Mouse (Mus musculus) kidney, postnatal 0 days (tissue): ENCODE measurements around the gene Cacna2d1. TPM values are rescaled to one million over a fixed set of nuclear protein-coding genes. Genes with fewer than 3 reads are reported as not detected.

Experiments
- ATAC-seq: fragments of 200-750 bp; cut with Nextera tagmentation; replicated peaks from 2 replicates; pipeline ENCODE4 v1.8.0; 2017; ENCODE audit warnings: low read depth, moderate number of reproducible peaks, moderate TSS enrichment, moderate library complexity; ENCODE audit not compliant: low FRiP score
- DNase-seq: peaks from one replicate; pipeline ENCODE4 v3.0.0-alpha.2; 2016; ENCODE audit warnings: low spot score
- H3K27ac ChIP-seq: fragments of 300-500 bp; sonication (generic); 2 replicates; pipeline ENCODE4 v1.5.1; 2014; ENCODE audit warnings: mild to moderate bottlenecking
- H3K27me3 ChIP-seq: fragments of 300-500 bp; sonication (generic); 2 replicates; pipeline ENCODE4 v1.6.1; 2014; ENCODE audit warnings: low read length, mixed read lengths; ENCODE audit not compliant: insufficient read depth
- H3K36me3 ChIP-seq: fragments of 300-500 bp; sonication (generic); 2 replicates; pipeline ENCODE4 v1.6.1; 2014; ENCODE audit warnings: low read length, mixed read lengths; ENCODE audit not compliant: insufficient read depth
- H3K4me1 ChIP-seq: fragments of 300-500 bp; sonication (generic); replicated peaks from 2 replicates; pipeline ENCODE4 v1.6.1; 2014; ENCODE audit warnings: antibody characterized with exemption, low read length, mixed read lengths; ENCODE audit not compliant: insufficient read depth
- H3K4me2 ChIP-seq: fragments of 300-500 bp; sonication (generic); 2 replicates; pipeline ENCODE4 v1.6.1; 2014; ENCODE audit warnings: mild to moderate bottlenecking, low read length, moderate library complexity, mixed read lengths
- H3K4me3 ChIP-seq: fragments of 300-500 bp; sonication (generic); replicated peaks from 2 replicates; pipeline ENCODE4 v1.5.1; 2014; ENCODE audit warnings: low read depth, low read length
- H3K9ac ChIP-seq: fragments of 300-500 bp; sonication (generic); 2 replicates; pipeline ENCODE4 v1.6.1; 2014; ENCODE audit warnings: low read depth, low read length
- H3K9me3 ChIP-seq: fragments of 300-500 bp; sonication (generic); replicated peaks from 2 replicates; pipeline ENCODE4 v1.6.1; 2016; ENCODE audit warnings: low read length, inconsistent platforms, mixed read lengths
- CTCF ChIP-seq: IDR thresholded peaks from 2 replicates; pipeline ENCODE4 v1.5.1; 2016; ENCODE audit warnings: antibody characterized with exemption, low read depth, mild to moderate bottlenecking, moderate library complexity
- WGBS: fragments of 180-500 bp; shearing (Covaris S2); extraction: QIAGEN DNeasy Blood & Tissue Kit; methylation state at CpG from one replicate; pipeline ENCODE4 v1.1.7; 2014; 5-methylcytosine and 5-hydroxymethylcytosine counted together
- polyA plus RNA-seq: library from polyadenylated mRNA; unstranded; fragments of >200 nt; fragmentation: Nextera tagmentation; extraction: Ambion mirVana; gene quantifications from 2 replicates; pipeline ENCODE4 v1.2.1, GENCODE M21; 2015

Gene Cacna2d1
- polyA plus RNA-seq, 1 experiment from 2014 or later: 9.7 TPM

DNA sequence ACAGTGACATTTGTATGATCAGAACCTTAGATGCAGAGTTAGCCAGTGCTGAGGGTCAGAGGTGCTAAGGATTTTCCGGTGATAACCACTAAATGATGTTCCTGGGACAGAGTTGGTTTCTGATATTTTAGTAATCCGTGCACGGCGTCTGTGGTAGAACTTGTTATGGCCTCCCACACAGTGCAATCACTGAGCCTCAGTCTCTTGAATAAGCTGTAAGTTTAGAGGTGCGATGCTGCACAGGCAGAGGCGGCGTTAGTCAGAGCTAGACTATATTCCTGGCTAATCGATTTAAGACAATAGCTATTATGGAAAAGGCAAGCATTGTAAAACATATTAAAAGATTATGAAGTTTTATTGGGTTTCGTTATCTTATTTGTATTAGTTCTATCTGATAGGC is 297.0 kb downstream of the Cacna2d1 start:
- Histone ChIP-seq H3K4me1 (no peaks in the 10 kb centered on the region), H3K36me3 (no peaks in the 10 kb centered on the region), H3K9ac (no peak overlapping the region), H3K4me3 (no peak overlapping the region), H3K4me2 (no peak overlapping the region), H3K9me3 (no peaks in the 10 kb centered on the region), H3K27ac (no peak overlapping the region), H3K27me3 (no peaks in the 10 kb centered on the region)
- no peak for TF ChIP-seq CTCF
- 86% methylated on average over 9 of the region's 9 CpGs for WGBS
- ATAC-seq: no peak
- no peak for DNase-seq

DNA sequence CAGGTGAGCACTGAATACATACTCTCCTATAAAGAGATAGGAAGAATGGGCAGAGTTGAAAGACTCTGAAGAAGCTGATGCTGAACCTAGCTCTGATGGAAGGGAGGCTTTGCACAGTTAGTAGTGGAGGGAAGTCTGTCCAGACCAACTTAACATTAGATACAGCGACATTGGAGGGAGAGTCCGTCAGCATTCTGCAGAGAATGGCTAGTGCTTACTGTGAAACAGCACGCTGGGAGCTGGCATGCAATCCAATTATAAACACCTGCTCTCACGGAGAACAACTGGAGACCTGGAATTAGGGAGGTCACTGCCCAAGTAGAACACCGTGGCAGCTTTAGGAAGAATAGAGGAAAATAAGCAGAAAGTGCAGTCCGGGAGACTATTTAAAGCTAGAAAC is 300.4 kb downstream of the Cacna2d1 start:
- H3K4me1 ChIP-seq: no peaks in the 10 kb centered on the region
- DNase-seq (no peak), ATAC-seq (no peak)
- H3K36me3 ChIP-seq: no peaks in the 10 kb centered on the region
- H3K4me2 ChIP-seq: no peak overlapping the region
- no peak for TF ChIP-seq CTCF
- no peaks in the 10 kb centered on the region for H3K9me3 ChIP-seq
- WGBS: 72% methylated on average over 6 of the region's 6 CpGs
- no peak overlapping the region for H3K27ac ChIP-seq
- no peak overlapping the region for H3K4me3 ChIP-seq
- no peak overlapping the region for H3K9ac ChIP-seq
- H3K27me3 ChIP-seq: no peaks in the 10 kb centered on the region

GRCm38 (mm10) chr5:16235864-16236263 is 301.4 kb downstream of the Cacna2d1 start:
- 87% methylated on average over 2 of the region's 2 CpGs for WGBS
- DNase-seq: no peak
- H3K27me3 ChIP-seq: no peaks in the 10 kb centered on the region
- H3K9ac ChIP-seq: no peak overlapping the region
- no peaks in the 10 kb centered on the region for H3K36me3 ChIP-seq
- H3K27ac ChIP-seq: no peak overlapping the region
- no peak for ATAC-seq
- no peak overlapping the region for H3K4me2 ChIP-seq
- H3K9me3 ChIP-seq: no peaks in the 10 kb centered on the region
- TF ChIP-seq CTCF: no peak
- H3K4me1 ChIP-seq: no peaks in the 10 kb centered on the region
- H3K4me3 ChIP-seq: no peak overlapping the region

DNA sequence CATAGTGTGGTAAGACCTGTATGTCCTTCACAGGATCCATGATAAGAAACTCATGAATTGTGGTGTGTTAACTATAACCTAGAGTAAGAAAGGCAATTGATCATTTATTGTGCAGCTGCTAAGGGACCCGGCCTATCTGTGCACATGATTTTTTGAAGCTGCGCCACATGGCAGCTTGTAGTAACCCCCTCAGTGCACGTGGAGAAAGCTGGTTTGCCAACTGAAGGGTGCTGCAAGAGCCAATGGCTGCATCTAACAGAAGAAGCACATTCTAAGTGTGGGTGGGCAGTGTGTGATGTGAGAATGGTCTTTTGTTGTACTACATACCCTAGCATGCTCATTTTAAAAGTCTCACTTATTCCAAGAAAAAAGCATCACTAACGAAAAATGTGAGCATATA is 302.1 kb downstream of the Cacna2d1 start:
- H3K4me1 ChIP-seq: no peaks in the 10 kb centered on the region
- H3K27ac ChIP-seq: no peak overlapping the region
- H3K27me3 ChIP-seq: no peaks in the 10 kb centered on the region
- H3K4me3 ChIP-seq: no peak overlapping the region
- H3K4me2 ChIP-seq: no peak overlapping the region
- TF ChIP-seq CTCF: no peak
- no peaks in the 10 kb centered on the region for H3K36me3 ChIP-seq
- H3K9me3 ChIP-seq: no peaks in the 10 kb centered on the region
- H3K9ac ChIP-seq: no peak overlapping the region
- WGBS: 85% methylated on average over 4 of the region's 4 CpGs
- DNase-seq (no peak), ATAC-seq (no peak)

DNA sequence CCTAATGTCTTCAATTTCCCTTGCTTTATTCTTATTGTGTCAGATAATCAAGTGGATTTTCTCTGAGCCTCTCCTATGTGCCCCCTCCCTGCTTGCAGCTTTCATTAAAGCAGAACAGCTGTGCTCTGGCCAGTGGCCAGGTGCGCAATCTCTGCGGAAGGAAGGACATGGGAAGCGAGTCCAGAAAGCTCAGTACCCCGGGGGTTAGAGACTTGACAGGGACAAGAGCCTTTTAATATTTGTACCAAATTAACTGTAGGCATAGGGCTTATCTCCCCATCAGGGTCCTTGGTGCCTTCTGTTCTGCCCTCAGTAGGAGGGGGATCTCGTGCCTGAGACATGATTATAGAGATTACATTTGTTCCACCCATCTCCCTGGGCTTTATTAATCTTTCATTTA is 303.5 kb downstream of the Cacna2d1 start:
- Histone ChIP-seq H3K9me3 (no peaks in the 10 kb centered on the region), H3K4me2 (no peak overlapping the region), H3K4me3 (no peak overlapping the region), H3K9ac (no peak overlapping the region), H3K4me1 (no peaks in the 10 kb centered on the region), H3K27me3 (no peaks in the 10 kb centered on the region), H3K27ac (no peak overlapping the region), H3K36me3 (no peaks in the 10 kb centered on the region)
- TF ChIP-seq CTCF: no peak
- 35% methylated on average over 5 of the region's 5 CpGs for WGBS
- ATAC-seq (no peak), DNase-seq (peak; percentile 48)

DNA sequence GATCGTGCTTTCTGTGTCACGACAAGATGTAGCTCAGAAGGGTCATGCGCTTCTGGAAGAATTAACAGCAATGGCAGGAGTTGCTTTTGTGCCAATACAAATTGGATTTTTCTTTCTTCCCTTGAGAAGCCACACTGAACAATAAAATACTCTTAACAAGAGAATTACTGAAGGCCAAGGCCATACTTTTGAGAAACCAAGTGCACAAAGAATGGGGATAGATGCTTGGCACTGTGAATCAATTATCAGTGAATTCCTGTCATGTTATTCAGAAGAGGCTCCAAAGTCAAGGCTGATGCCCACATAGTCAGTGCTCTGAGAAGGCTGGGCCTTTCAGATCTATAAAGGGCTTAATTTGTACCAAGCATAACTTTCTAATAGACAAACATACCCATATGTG is 305.8 kb downstream of the Cacna2d1 start:
- Histone ChIP-seq H3K27ac (no peak overlapping the region), H3K4me1 (no peaks in the 10 kb centered on the region), H3K4me3 (no peak overlapping the region), H3K9me3 (no peaks in the 10 kb centered on the region), H3K27me3 (no peaks in the 10 kb centered on the region), H3K9ac (no peak overlapping the region), H3K36me3 (no peaks in the 10 kb centered on the region), H3K4me2 (no peak overlapping the region)
- no peak for TF ChIP-seq CTCF
- 90% methylated on average over 3 of the region's 3 CpGs for WGBS
- no peak for ATAC-seq
- no peak for DNase-seq

- H3K4me2 ChIP-seq: no peak overlapping the region
- no peaks in the 10 kb centered on the region for H3K4me1 ChIP-seq
- no peak overlapping the region for H3K27ac ChIP-seq
- no peak overlapping the region for H3K9ac ChIP-seq
- DNase-seq (no peak), ATAC-seq (no peak)
- H3K9me3 ChIP-seq: no peaks in the 10 kb centered on the region
- no peaks in the 10 kb centered on the region for H3K27me3 ChIP-seq
- H3K4me3 ChIP-seq: no peak overlapping the region
- no peak for TF ChIP-seq CTCF
- WGBS: 75% methylated on average over 2 of the region's 2 CpGs
- H3K36me3 ChIP-seq: no peaks in the 10 kb centered on the region
Measured at GRCm38 (mm10) chr5:16243599-16243998, 309.1 kb downstream of the Cacna2d1 start.
